Comparison of ENCODE assay signal across 10 mouse cellular contexts in the genomic region with DNA sequence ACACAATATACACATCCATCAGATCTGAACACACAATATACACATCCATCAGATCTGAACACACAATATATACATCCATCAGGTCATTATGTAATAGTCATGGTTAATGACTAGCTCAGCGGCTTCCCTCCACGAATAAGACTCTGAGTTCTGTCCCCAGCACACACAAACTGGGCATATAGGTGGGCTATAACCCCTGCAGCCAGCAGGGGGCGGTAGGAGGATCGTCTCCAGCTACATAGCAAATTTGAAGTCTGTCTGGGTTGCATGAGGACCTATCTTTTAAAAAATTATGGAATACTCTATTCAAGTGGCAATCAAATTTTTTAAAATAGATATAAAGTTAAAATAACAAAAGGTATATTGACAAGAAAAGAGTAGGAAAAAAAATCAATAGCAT.
A peak's percentile ranks its signal among the peaks of the same experiment; 100 is the strongest.
DNase-seq lines count a peak whose midpoint lies in the region; ATAC-seq and TF ChIP-seq lines count a peak whose summit lies in the region.
"Had no signal": no experiment of that assay in that cellular context is flagged by ENCODE, and none has a peak within 500 bp of the region (broad histone marks: within the 10 kb centered on the region; RNA-seq: fewer than 3 reads in every experiment).

No protein-coding gene starts in this region.

- no peaks in the 10 kb centered on the region for H3K36me3 ChIP-seq in hindbrain, postnatal 0 days (ENCODE audit: insufficient read depth, low read length)
- H3K36me3 ChIP-seq in hindbrain, embryonic 12.5 days = no peaks in the 10 kb centered on the region
- H3K36me3 ChIP-seq in G1E (replicated peaks) = no peaks in the 10 kb centered on the region
- H3K36me3 ChIP-seq in midbrain, embryonic 10.5 days = no peaks in the 10 kb centered on the region
- H3K36me3 ChIP-seq in neural tube, embryonic 15.5 days = no peaks in the 10 kb centered on the region
- H3K36me3 ChIP-seq: embryonic facial prominence, embryonic 15.5 days; limb, embryonic 13.5 days had no signal

- no peak overlapping the region for H3K4me2 ChIP-seq in hindbrain, postnatal 0 days (ENCODE audit: low read depth, low read length)
- H3K4me2 ChIP-seq in hindbrain, embryonic 12.5 days (replicated peaks) = no peak overlapping the region
- no peak overlapping the region for H3K4me2 ChIP-seq in neural tube, embryonic 15.5 days
- H3K4me2 ChIP-seq: embryonic facial prominence, embryonic 15.5 days; limb, embryonic 13.5 days had no signal

- H3K4me1 ChIP-seq in hindbrain, postnatal 0 days (ENCODE audit: insufficient read depth, low read length) = no peaks in the 10 kb centered on the region
- H3K4me1 ChIP-seq in hindbrain, embryonic 12.5 days = no peaks in the 10 kb centered on the region
- no peaks in the 10 kb centered on the region for H3K4me1 ChIP-seq in G1E (ENCODE audit: insufficient read depth, low read depth, low read length)
- H3K4me1 ChIP-seq in midbrain, embryonic 10.5 days = 0 out of 2 replicates have a peak, but pooled peaks cover 2% of the 10 kb centered on the region
- H3K4me1 ChIP-seq in neural tube, embryonic 15.5 days = no peaks in the 10 kb centered on the region
- H3K4me1 ChIP-seq: embryonic facial prominence, embryonic 15.5 days; limb, embryonic 13.5 days had no signal

- no peak for ATAC-seq in hindbrain, postnatal 0 days
- ATAC-seq in hindbrain, embryonic 12.5 days (ENCODE audit: low FRiP score) = no peak
- no peak for ATAC-seq in G1E (ENCODE audit: extremely low read depth, insufficient number of reproducible peaks, low FRiP score, poor library complexity, severe bottlenecking)
- no peak for ATAC-seq in neural tube, embryonic 15.5 days (ENCODE audit: low FRiP score)

- H3K27ac ChIP-seq in hindbrain, postnatal 0 days = no peak overlapping the region
- H3K27ac ChIP-seq in hindbrain, embryonic 12.5 days = no peak overlapping the region
- no peak overlapping the region for H3K27ac ChIP-seq in midbrain, embryonic 10.5 days (replicated peaks)
- H3K27ac ChIP-seq in neural tube, embryonic 15.5 days (replicated peaks) = no peak overlapping the region
- H3K27ac ChIP-seq: embryonic facial prominence, embryonic 15.5 days; limb, embryonic 13.5 days had no signal

- no peak for DNase-seq in hindbrain, postnatal 0 days (ENCODE audit: low spot score)
- DNase-seq in A20 (ENCODE audit: low read depth, low spot score) (peak; percentile 57), G1E (ENCODE audit: low spot score) (no peak)
- peak; percentile 42 to 57 for DNase-seq in kidney, postnatal 25 days
- DNase-seq in thymus, postnatal 25 days = peak; percentile 24
- no peak for DNase-seq in midbrain, embryonic 10.5 days (ENCODE audit: low spot score)

- H3K27me3 ChIP-seq in hindbrain, postnatal 0 days (ENCODE audit: insufficient read depth, low read length) = no peaks in the 10 kb centered on the region
- no peaks in the 10 kb centered on the region for H3K27me3 ChIP-seq in hindbrain, embryonic 12.5 days
- no peaks in the 10 kb centered on the region for H3K27me3 ChIP-seq in G1E (ENCODE audit: insufficient read depth, low read length)
- no peaks in the 10 kb centered on the region for H3K27me3 ChIP-seq in midbrain, embryonic 10.5 days (ENCODE audit: low read depth, poor library complexity, severe bottlenecking)
- no peaks in the 10 kb centered on the region for H3K27me3 ChIP-seq in neural tube, embryonic 15.5 days (replicated peaks)
- H3K27me3 ChIP-seq: embryonic facial prominence, embryonic 15.5 days; limb, embryonic 13.5 days had no signal

- H3K9ac ChIP-seq in hindbrain, postnatal 0 days (replicated peaks; ENCODE audit: low read length) = no peak overlapping the region
- H3K9ac ChIP-seq in hindbrain, embryonic 12.5 days = no peak overlapping the region
- no peak overlapping the region for H3K9ac ChIP-seq in neural tube, embryonic 15.5 days (replicated peaks)
- H3K9ac ChIP-seq: embryonic facial prominence, embryonic 15.5 days; limb, embryonic 13.5 days had no signal

- 58% methylated on average over 4 of the region's 4 CpGs for WGBS in hindbrain, postnatal 0 days
- 56% methylated on average over 4 of the region's 4 CpGs for WGBS in hindbrain, embryonic 12.5 days
- 55% methylated on average over 4 of the region's 4 CpGs for WGBS in midbrain, embryonic 10.5 days
- 53% methylated on average over 4 of the region's 4 CpGs for WGBS in neural tube, embryonic 15.5 days

- no peaks in the 10 kb centered on the region for H3K9me3 ChIP-seq in hindbrain, postnatal 0 days (ENCODE audit: low read length)
- H3K9me3 ChIP-seq in hindbrain, embryonic 12.5 days (replicated peaks) = no peaks in the 10 kb centered on the region
- H3K9me3 ChIP-seq in G1E (replicated peaks) = no peaks in the 10 kb centered on the region
- no peaks in the 10 kb centered on the region for H3K9me3 ChIP-seq in midbrain, embryonic 10.5 days (replicated peaks)
- 0 out of 2 replicates have a peak, but pooled peaks cover 2% of the 10 kb centered on the region for H3K9me3 ChIP-seq in neural tube, embryonic 15.5 days (replicated peaks)
- H3K9me3 ChIP-seq: embryonic facial prominence, embryonic 15.5 days; limb, embryonic 13.5 days had no signal

- TF ChIP-seq CTCF in hindbrain, postnatal 0 days (IDR thresholded peaks at IDR 0.05; ENCODE audit: low read depth) = peak; percentile 60
- TF ChIP-seq CTCF in G1E (IDR thresholded peaks at IDR 0.05; ENCODE audit: low read depth, low read length) = peak; percentile 58

- no peak overlapping the region for H3K4me3 ChIP-seq in hindbrain, postnatal 0 days (ENCODE audit: low read length)
- H3K4me3 ChIP-seq in hindbrain, embryonic 12.5 days = no peak overlapping the region
- no peak overlapping the region for H3K4me3 ChIP-seq in G1E (ENCODE audit: low read depth, low read length)
- no peak overlapping the region for H3K4me3 ChIP-seq in midbrain, embryonic 10.5 days
- no peak overlapping the region for H3K4me3 ChIP-seq in neural tube, embryonic 15.5 days (replicated peaks)
- H3K4me3 ChIP-seq: embryonic facial prominence, embryonic 15.5 days; limb, embryonic 13.5 days had no signal

Comparison
In these comparisons a context has a peak if more than half of its experiments do, and no peak if none do; other contexts are left out.
1. DNase-seq: peak in A20 (single experiment), kidney, postnatal 25 days (2 of 2) and thymus, postnatal 25 days (single experiment); none in hindbrain, postnatal 0 days (single experiment), G1E (single experiment) and midbrain, embryonic 10.5 days (single experiment).